Mouse (Mus musculus) stomach, postnatal 0 days (tissue): ENCODE data around the gene Ear6. TPM values are rescaled to one million over a fixed set of nuclear protein-coding genes. Genes with fewer than 3 reads are reported as not detected.
"Not testable (repeated sequence)": the region's sequence is repeated elsewhere in the genome, so short reads cannot be mapped to it uniquely, and the experiment has no call there.

Experiments used
- ATAC-seq: fragments of 200-750 bp; cut with Nextera tagmentation; 2 replicates; pipeline ENCODE4 v1.8.0; 2017; ENCODE audit not compliant: low FRiP score, low TSS enrichment
- DNase-seq: peaks from one replicate; pipeline ENCODE4 v3.0.0-alpha.2; 2016; ENCODE audit warnings: low spot score
- H3K27ac ChIP-seq: fragments of 300-500 bp; sonication (generic); replicated peaks from 2 replicates; pipeline ENCODE4 v1.5.1; 2014; ENCODE audit warnings: mild to moderate bottlenecking, control low read depth
- H3K27me3 ChIP-seq: fragments of 300-500 bp; sonication (generic); 2 replicates; pipeline ENCODE4 v1.6.1; 2014; ENCODE audit warnings: low read length; ENCODE audit not compliant: control insufficient read depth, insufficient read depth
- H3K36me3 ChIP-seq: fragments of 300-500 bp; sonication (generic); 2 replicates; pipeline ENCODE4 v1.6.1; 2014; ENCODE audit warnings: low read length, mixed read lengths; ENCODE audit not compliant: control insufficient read depth, insufficient read depth
- H3K4me1 ChIP-seq: fragments of 300-500 bp; sonication (generic); replicated peaks from 2 replicates; pipeline ENCODE4 v1.6.1; 2014; ENCODE audit warnings: antibody characterized with exemption; ENCODE audit not compliant: control insufficient read depth, insufficient read depth
- H3K4me2 ChIP-seq: fragments of 300-500 bp; sonication (generic); replicated peaks from 2 replicates; pipeline ENCODE4 v1.6.1; 2014; ENCODE audit warnings: low read depth, mild to moderate bottlenecking, control low read depth, moderate library complexity
- H3K4me3 ChIP-seq: fragments of 300-500 bp; sonication (generic); 2 replicates; pipeline ENCODE4 v1.5.1; 2014; ENCODE audit warnings: low read depth, low read length, control low read depth
- H3K9ac ChIP-seq: fragments of 300-500 bp; sonication (generic); 2 replicates; pipeline ENCODE4 v1.6.1; 2014; ENCODE audit warnings: mild to moderate bottlenecking, low read length, control low read depth, mixed read lengths
- H3K9me3 ChIP-seq: fragments of 300-500 bp; sonication (generic); 2 replicates; pipeline ENCODE4 v1.6.1; 2016; ENCODE audit warnings: low read length; ENCODE audit not compliant: control insufficient read depth
- CTCF ChIP-seq: IDR thresholded peaks from 2 replicates; pipeline ENCODE4 v1.5.1; 2016; ENCODE audit warnings: antibody characterized with exemption, low read depth, mild to moderate bottlenecking, moderate library complexity
- EP300 ChIP-seq: optimal IDR thresholded peaks from 2 replicates; pipeline ENCODE3; 2016; ENCODE audit warnings: antibody characterized with exemption
- WGBS: fragments of 180-500 bp; shearing (Covaris S2); extraction: QIAGEN DNeasy Blood & Tissue Kit; methylation state at CpG from one replicate; pipeline ENCODE4 v1.1.7; 2014; 5-methylcytosine and 5-hydroxymethylcytosine counted together
- polyA plus RNA-seq: library from polyadenylated mRNA; unstranded; fragments of >200 nt; fragmentation: Nextera tagmentation; extraction: Ambion mirVana; gene quantifications from 2 replicates; pipeline ENCODE4 v1.2.1, GENCODE M21; 2015

Ear6 gene
- polyA plus RNA-seq, 1 experiment from 2014 or later, result not detected

GRCm38 (mm10) chr14:51842781-51843180 lies 10.7 kb upstream of the Ear6 start:
- Histone ChIP-seq H3K36me3 (no peaks in the 10 kb centered on the region), H3K4me3 (no peak overlapping the region), H3K4me2 (no peak overlapping the region), H3K9me3 (no peaks in the 10 kb centered on the region), H3K27me3 (no peaks in the 10 kb centered on the region), H3K27ac (no peak overlapping the region), H3K9ac (no peak overlapping the region), H3K4me1 (no peaks in the 10 kb centered on the region)
- DNase-seq, result no peak
- ATAC-seq, result no peak
- no peak for TF ChIP-seq CTCF
- TF ChIP-seq EP300, result no peak
- 79% methylated on average over 2 of the region's 2 CpGs for WGBS

GRCm38 (mm10) chr14:51843882-51844281 lies 9.6 kb upstream of the Ear6 start:
- no peaks in the 10 kb centered on the region for H3K36me3 ChIP-seq
- TF ChIP-seq CTCF (no peak), EP300 (no peak)
- no peak overlapping the region for H3K4me3 ChIP-seq
- DNase-seq (no peak), ATAC-seq (no peak)
- no peaks in the 10 kb centered on the region for H3K27me3 ChIP-seq
- H3K27ac ChIP-seq, result no peak overlapping the region
- no peaks in the 10 kb centered on the region for H3K9me3 ChIP-seq
- H3K9ac ChIP-seq, result no peak overlapping the region
- H3K4me1 ChIP-seq, result no peaks in the 10 kb centered on the region
- no peak overlapping the region for H3K4me2 ChIP-seq

- Histone ChIP-seq H3K27me3 (no peaks in the 10 kb centered on the region), H3K9me3 (no peaks in the 10 kb centered on the region), H3K9ac (no peak overlapping the region), H3K36me3 (no peaks in the 10 kb centered on the region), H3K4me2 (no peak overlapping the region), H3K4me3 (no peak overlapping the region), H3K27ac (no peak overlapping the region), H3K4me1 (no peaks in the 10 kb centered on the region)
- TF ChIP-seq CTCF, result no peak
- no peak for TF ChIP-seq EP300
- WGBS, result 53% methylated on average over 3 of the region's 3 CpGs
- DNase-seq (no peak), ATAC-seq (no peak)
These were observed 6.9 kb upstream of the Ear6 start for GRCm38 (mm10) chr14:51846566-51846965.

GRCm38 (mm10) chr14:51851006-51851405 lies 2.5 kb upstream of the Ear6 start:
- not testable (repeated sequence) for H3K27me3 ChIP-seq, H3K27ac ChIP-seq, H3K9ac ChIP-seq, H3K4me3 ChIP-seq, H3K9me3 ChIP-seq, H3K4me2 ChIP-seq, H3K36me3 ChIP-seq, H3K4me1 ChIP-seq, ATAC-seq
- DNase-seq, result peak; percentile 19
- TF ChIP-seq CTCF, result peak; percentile 61
- WGBS, result 48% methylated on average over 3 of the region's 3 CpGs

GRCm38 (mm10) chr14:51855280-51855679 lies 1.8 kb downstream of the Ear6 start:
- not testable (repeated sequence) for DNase-seq, H3K4me2 ChIP-seq, H3K4me3 ChIP-seq, H3K9ac ChIP-seq, H3K9me3 ChIP-seq, H3K27me3 ChIP-seq, H3K4me1 ChIP-seq, H3K36me3 ChIP-seq, H3K27ac ChIP-seq, ATAC-seq
- WGBS, result 71% methylated on average over 7 of the region's 7 CpGs

GRCm38 (mm10) chr14:51863603-51864002 lies 10.1 kb downstream of the Ear6 start:
- 0% methylated on average over 1 of the region's 1 CpGs for WGBS
- H3K27me3 ChIP-seq, H3K9me3 ChIP-seq, H3K4me2 ChIP-seq, H3K4me3 ChIP-seq, ATAC-seq, H3K9ac ChIP-seq, H3K27ac ChIP-seq, H3K36me3 ChIP-seq, H3K4me1 ChIP-seq: not testable (repeated sequence)
- TF ChIP-seq CTCF, result peak; percentile 72
- peak; percentile 24 for DNase-seq
